Mouse (Mus musculus): ENCODE data around the gene Snap91. TPM values are rescaled to one million over a fixed set of nuclear protein-coding genes. Genes with fewer than 3 reads are reported as not detected.

Gene Snap91
- polyA plus RNA-seq, 1 experiment from 2014 or later, result 4.0 TPM

DNA sequence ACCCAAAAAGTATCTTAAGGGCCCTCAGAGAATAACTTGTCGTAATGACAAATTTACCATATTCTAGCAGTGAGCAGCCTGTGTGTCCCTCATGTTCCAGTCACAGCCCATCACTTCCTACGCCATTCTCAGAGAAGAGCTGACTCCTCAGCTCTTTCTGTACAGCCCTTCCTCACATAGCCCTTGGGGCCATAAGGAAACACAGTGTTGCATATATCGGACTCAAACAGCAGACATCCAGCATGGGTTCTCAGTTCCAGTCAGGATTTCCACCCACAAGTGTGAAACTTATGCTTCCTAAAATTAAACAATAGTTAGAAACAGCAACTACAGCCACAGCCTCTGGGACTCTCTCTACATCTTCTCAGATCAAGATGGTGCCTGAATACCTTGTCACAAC, 27.6 kb downstream of the Snap91 start:
- H3K9me3 ChIP-seq (ENCODE audit: control insufficient read depth), result no peaks in the 10 kb centered on the region
- 96% methylated on average over 3 of the region's 3 CpGs for WGBS
- H3K4me2 ChIP-seq (replicated peaks; ENCODE audit: low read depth), result no peak overlapping the region
- no peaks in the 10 kb centered on the region for H3K4me1 ChIP-seq (replicated peaks; ENCODE audit: control insufficient read depth, insufficient read depth, low read length)
- no peaks in the 10 kb centered on the region for H3K36me3 ChIP-seq (ENCODE audit: control insufficient read depth, insufficient read depth)
- no peak overlapping the region for H3K27ac ChIP-seq (ENCODE audit: low read depth, low read length)
- H3K9ac ChIP-seq (ENCODE audit: low read depth, low read length), result no peak overlapping the region
- ATAC-seq, result no peak
- no peak overlapping the region for H3K4me3 ChIP-seq (ENCODE audit: low read depth, low read length)
- H3K27me3 ChIP-seq (replicated peaks; ENCODE audit: control insufficient read depth, insufficient read depth, low read length), result no peaks in the 10 kb centered on the region
- TF ChIP-seq CTCF (IDR thresholded peaks at IDR 0.05; ENCODE audit: low read depth), result no peak

DNA sequence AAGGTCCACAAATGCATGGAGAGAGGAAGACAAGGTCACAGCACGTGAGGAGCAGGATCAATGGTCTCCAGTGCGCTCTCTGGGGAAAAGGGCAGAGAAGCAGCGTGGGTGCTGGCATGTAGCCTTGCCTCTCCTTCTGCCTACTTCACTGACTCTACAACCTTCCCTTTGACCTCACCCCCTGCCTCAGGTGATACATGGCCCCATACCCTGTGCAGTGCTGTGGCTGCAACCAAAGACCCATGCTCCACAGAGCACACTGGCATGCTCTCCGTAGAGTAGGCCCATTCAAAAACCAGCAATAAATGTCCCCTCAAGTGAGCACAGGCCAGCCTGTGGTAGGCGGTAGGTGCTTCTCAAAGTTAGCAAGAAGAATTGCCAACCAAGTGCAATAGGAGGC, 28.8 kb downstream of the Snap91 start:
- Histone ChIP-seq H3K4me1 (replicated peaks; ENCODE audit: control insufficient read depth, insufficient read depth, low read length) (no peaks in the 10 kb centered on the region), H3K4me2 (replicated peaks; ENCODE audit: low read depth) (no peak overlapping the region), H3K27ac (ENCODE audit: low read depth, low read length) (no peak overlapping the region), H3K27me3 (replicated peaks; ENCODE audit: control insufficient read depth, insufficient read depth, low read length) (no peaks in the 10 kb centered on the region), H3K36me3 (ENCODE audit: control insufficient read depth, insufficient read depth) (no peaks in the 10 kb centered on the region), H3K9me3 (ENCODE audit: control insufficient read depth) (no peaks in the 10 kb centered on the region), H3K4me3 (ENCODE audit: low read depth, low read length) (no peak overlapping the region), H3K9ac (ENCODE audit: low read depth, low read length) (no peak overlapping the region)
- no peak for TF ChIP-seq CTCF (IDR thresholded peaks at IDR 0.05; ENCODE audit: low read depth)
- WGBS, result 82% methylated on average over 5 of the region's 5 CpGs
- no peak for ATAC-seq

DNA sequence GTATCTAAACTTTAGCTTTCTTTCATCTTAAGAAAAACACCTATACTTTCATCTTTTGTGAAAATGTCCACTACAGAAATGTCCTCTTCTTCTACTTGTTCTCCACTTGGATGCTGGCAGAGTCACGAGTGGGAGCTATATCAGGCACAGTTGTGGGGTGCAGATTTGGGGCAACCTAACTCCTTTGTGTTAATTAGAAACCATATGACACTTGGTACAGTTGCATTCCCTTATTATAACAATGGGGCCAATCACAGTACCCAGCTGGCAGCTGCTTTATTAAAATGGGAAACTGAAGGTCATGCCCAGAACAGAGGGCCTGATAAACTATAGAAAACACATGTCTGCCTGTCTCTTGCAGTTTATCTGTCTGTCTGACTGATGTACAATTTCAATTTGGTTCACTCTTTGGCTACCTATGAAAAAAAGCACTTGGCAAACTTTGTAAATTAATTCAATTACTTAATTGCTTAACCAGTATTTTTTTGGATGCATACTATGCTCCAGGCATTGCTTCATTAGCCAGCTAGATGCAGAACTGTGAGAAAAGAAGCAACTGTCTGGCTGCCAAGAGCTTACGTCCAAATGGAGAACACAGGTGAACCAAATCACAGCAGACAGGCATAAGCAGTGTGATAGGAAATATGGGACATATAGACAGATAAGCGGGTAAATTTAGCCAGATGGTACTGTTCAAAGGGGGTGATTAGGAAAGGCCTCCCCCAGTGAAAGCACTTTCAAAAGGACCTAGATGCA, 29.8 kb downstream of the Snap91 start:
- no peaks in the 10 kb centered on the region for H3K9me3 ChIP-seq (ENCODE audit: control insufficient read depth)
- WGBS, result 74% methylated on average over 3 of the region's 3 CpGs
- H3K4me3 ChIP-seq (ENCODE audit: low read depth, low read length), result no peak overlapping the region
- no peak for ATAC-seq
- no peak for TF ChIP-seq CTCF (IDR thresholded peaks at IDR 0.05; ENCODE audit: low read depth)
- H3K27me3 ChIP-seq (replicated peaks; ENCODE audit: control insufficient read depth, insufficient read depth, low read length), result no peaks in the 10 kb centered on the region
- no peak overlapping the region for H3K9ac ChIP-seq (ENCODE audit: low read depth, low read length)
- no peak overlapping the region for H3K27ac ChIP-seq (ENCODE audit: low read depth, low read length)
- H3K36me3 ChIP-seq (ENCODE audit: control insufficient read depth, insufficient read depth), result no peaks in the 10 kb centered on the region
- H3K4me1 ChIP-seq (replicated peaks; ENCODE audit: control insufficient read depth, insufficient read depth, low read length), result no peaks in the 10 kb centered on the region
- no peak overlapping the region for H3K4me2 ChIP-seq (replicated peaks; ENCODE audit: low read depth)

DNA sequence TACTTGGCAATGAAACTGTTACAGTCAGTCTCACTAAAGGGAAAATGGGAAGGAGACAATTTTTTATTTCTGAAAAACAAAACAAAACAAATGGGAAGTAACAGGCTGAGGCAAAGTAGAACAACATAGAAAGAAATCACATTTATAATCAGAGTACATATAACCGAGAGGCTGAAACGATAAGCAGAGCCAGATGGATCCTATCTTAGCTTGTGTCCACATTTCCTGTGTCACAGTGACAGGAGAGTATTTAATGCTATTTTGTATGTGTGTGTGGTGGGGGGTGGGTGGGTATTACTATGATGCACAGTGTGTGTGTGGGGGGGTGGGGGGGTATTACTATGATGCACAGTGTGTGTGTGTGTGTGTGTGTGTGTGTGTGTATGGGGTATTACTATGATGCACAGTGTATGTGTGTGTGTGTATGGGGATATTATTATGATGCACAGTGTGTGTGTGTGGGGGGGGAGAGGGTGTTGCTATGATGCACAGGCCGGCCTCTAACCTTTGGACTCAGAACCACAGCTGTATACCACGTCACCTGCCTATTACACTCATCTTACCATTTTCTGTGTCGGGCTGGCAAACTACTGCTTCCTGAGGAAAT, 36.6 kb downstream of the Snap91 start:
- 62% methylated on average over 5 of the region's 5 CpGs for WGBS
- no peaks in the 10 kb centered on the region for H3K9me3 ChIP-seq (ENCODE audit: control insufficient read depth)
- no peak overlapping the region for H3K4me2 ChIP-seq (replicated peaks; ENCODE audit: low read depth)
- H3K27ac ChIP-seq (ENCODE audit: low read depth, low read length), result no peak overlapping the region
- ATAC-seq, result peak; percentile 66; the same call in 1 of the 2 replicates
- H3K9ac ChIP-seq (ENCODE audit: low read depth, low read length), result no peak overlapping the region
- TF ChIP-seq CTCF (IDR thresholded peaks at IDR 0.05; ENCODE audit: low read depth), result no peak
- no peaks in the 10 kb centered on the region for H3K4me1 ChIP-seq (replicated peaks; ENCODE audit: control insufficient read depth, insufficient read depth, low read length)
- H3K4me3 ChIP-seq (ENCODE audit: low read depth, low read length), result no peak overlapping the region
- no peaks in the 10 kb centered on the region for H3K36me3 ChIP-seq (ENCODE audit: control insufficient read depth, insufficient read depth)
- no peaks in the 10 kb centered on the region for H3K27me3 ChIP-seq (replicated peaks; ENCODE audit: control insufficient read depth, insufficient read depth, low read length)

DNA sequence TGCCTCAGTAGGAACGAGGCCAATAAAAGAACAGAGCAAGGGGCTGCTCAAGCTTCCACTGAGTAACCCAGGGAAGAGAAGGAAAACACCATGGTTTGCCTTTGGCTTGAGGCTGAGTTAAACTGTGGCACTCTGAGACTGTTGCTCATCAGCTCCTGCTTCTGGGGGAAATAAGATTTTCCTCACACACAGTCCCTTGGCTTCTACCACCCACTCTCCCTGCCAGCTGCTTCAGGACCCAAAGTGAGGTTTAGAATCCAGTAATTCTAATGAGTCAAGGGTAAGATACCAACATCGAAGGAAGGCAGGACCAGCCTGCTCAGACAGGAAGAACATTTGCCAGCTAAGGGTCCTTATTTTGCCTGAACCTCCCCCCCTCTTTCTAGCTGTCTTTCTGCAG, 50.7 kb downstream of the Snap91 start:
- Histone ChIP-seq H3K4me3 (ENCODE audit: low read depth, low read length) (no peak overlapping the region), H3K9me3 (ENCODE audit: control insufficient read depth) (no peaks in the 10 kb centered on the region), H3K36me3 (ENCODE audit: control insufficient read depth, insufficient read depth) (no peaks in the 10 kb centered on the region), H3K4me2 (replicated peaks; ENCODE audit: low read depth) (no peak overlapping the region), H3K9ac (ENCODE audit: low read depth, low read length) (no peak overlapping the region), H3K27me3 (replicated peaks; ENCODE audit: control insufficient read depth, insufficient read depth, low read length) (no peaks in the 10 kb centered on the region), H3K4me1 (replicated peaks; ENCODE audit: control insufficient read depth, insufficient read depth, low read length) (no peaks in the 10 kb centered on the region), H3K27ac (ENCODE audit: low read depth, low read length) (no peak overlapping the region)
- ATAC-seq, result no peak
- no peak for TF ChIP-seq CTCF (IDR thresholded peaks at IDR 0.05; ENCODE audit: low read depth)
- 61% methylated on average over 2 of the region's 2 CpGs for WGBS

DNA sequence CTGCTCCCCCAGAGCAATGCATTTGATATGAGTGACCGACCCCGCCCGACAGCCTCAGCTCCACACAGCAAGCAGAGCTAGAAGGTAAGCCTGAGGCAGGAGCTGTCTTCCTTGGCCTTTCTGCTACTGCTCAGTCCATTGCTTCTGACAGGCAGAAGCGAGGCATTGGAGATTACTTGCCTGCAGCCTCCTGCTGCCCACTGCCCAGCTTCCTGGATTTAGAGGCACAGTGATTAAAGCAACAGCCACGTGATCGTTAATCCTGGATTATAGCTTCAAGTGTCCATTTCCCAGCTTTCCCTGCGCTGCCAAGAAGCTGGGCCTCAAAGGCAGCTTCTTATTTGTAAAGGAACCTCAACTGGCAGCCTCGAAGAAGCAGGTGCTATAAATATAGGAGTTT, 51.4 kb downstream of the Snap91 start:
- H3K36me3 ChIP-seq (ENCODE audit: control insufficient read depth, insufficient read depth), result no peaks in the 10 kb centered on the region
- 54% methylated on average over 8 of the region's 8 CpGs for WGBS
- H3K4me3 ChIP-seq (ENCODE audit: low read depth, low read length), result no peak overlapping the region
- ATAC-seq, result no peak
- TF ChIP-seq CTCF (IDR thresholded peaks at IDR 0.05; ENCODE audit: low read depth), result no peak
- no peaks in the 10 kb centered on the region for H3K9me3 ChIP-seq (ENCODE audit: control insufficient read depth)
- no peak overlapping the region for H3K9ac ChIP-seq (ENCODE audit: low read depth, low read length)
- H3K27me3 ChIP-seq (replicated peaks; ENCODE audit: control insufficient read depth, insufficient read depth, low read length), result no peaks in the 10 kb centered on the region
- no peak overlapping the region for H3K4me2 ChIP-seq (replicated peaks; ENCODE audit: low read depth)
- no peaks in the 10 kb centered on the region for H3K4me1 ChIP-seq (replicated peaks; ENCODE audit: control insufficient read depth, insufficient read depth, low read length)
- no peak overlapping the region for H3K27ac ChIP-seq (ENCODE audit: low read depth, low read length)
